Mouse (Mus musculus): ENCODE measurements at regions not wholly inside any gene's neighbourhood (a gene's known extent, or its start where the extent isn't known, plus 50 kb on each side); places are given as distances from the start of the nearest gene placed in this dataset.

DNA sequence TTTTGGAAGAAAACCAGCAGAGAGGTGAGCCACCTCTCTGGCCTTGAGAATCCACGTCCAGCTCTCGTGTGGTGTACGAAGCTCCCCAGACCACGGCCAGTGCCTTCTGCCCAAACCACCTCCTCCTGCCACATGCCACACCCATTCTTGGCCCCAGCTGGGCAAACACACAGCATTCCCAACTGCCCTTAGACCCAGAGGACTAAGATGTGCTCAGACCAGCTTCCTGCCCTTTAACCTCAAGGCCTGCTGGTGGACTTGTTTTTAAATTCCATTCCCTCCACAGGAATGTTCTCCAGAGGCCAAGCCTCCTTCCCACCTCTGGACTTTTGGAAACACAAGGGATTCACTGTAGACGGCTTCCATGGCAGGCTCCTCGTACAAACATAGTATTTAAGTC is 82.5 kb upstream of the Tle3 start:
- no peak overlapping the region for H3K27ac ChIP-seq
- intact Hi-C loops (cut with DNase I) = loop anchor here (5.0 kb wide), 1 partner anchor 58 kb away; no protein-coding TSS in a partner anchor
- no peak for TF ChIP-seq CTCF (IDR thresholded peaks at IDR 0.05)
- H3K4me3 ChIP-seq = no peak overlapping the region
- DNase-seq (ENCODE audit: extremely low spot score in 1 of 2, low spot score in 2 of 2) = no peak

DNA sequence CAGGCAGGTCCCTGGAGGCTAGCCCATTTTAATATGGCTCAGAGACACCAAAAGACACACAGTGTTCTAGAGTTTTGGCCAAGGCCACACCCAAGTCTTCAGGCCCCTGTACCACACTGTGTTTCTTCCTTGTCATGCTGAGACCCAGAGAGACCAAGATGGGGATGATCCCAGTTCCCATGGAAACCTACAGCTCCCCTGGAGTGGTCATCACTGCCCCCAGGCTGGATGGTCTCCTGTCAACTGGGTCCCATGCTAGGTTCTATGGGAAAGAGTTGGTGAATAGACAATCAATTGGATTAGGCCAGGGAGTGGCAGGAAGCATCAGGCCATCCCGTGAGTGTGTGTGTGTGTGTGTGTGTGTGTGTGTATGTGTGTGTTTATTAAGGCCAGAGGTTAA is 80.5 kb upstream of the Tle3 start:
- intact Hi-C loops (cut with DNase I) = loop anchor here (5.0 kb wide), 1 partner anchor 56 kb away; no protein-coding TSS in a partner anchor
- H3K4me3 ChIP-seq = no peak overlapping the region
- DNase-seq (ENCODE audit: extremely low spot score in 1 of 2, low spot score in 2 of 2) = no peak
- TF ChIP-seq CTCF (IDR thresholded peaks at IDR 0.05) = no peak
- no peak overlapping the region for H3K27ac ChIP-seq

DNA sequence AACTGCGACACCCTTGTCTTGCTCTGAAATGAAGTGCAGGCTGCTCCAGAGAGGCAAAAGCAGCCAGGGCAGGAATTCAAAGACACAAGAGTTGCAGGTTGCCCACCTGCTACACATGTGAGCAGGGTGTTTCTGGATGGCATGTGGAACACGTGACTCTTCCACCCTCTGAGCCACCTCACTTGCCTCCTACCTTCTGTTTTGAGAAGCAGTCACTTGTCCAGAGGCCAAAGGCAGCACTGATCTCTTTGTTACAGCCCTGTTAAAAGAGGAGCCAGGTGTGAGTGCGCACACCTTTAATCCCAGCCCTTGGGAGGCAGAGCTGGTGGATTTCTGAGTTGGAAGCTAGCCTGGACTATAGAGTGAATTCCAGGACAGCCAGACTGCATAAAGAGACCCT is 79.7 kb upstream of the Tle3 start:
- intact Hi-C loops (cut with DNase I) = loop anchor here (5.0 kb wide), 1 partner anchor 55 kb away; no protein-coding TSS in a partner anchor
- Histone ChIP-seq H3K4me3 (no peak overlapping the region), H3K27ac (no peak overlapping the region)
- DNase-seq (ENCODE audit: extremely low spot score in 1 of 2, low spot score in 2 of 2) = no peak
- TF ChIP-seq CTCF (IDR thresholded peaks at IDR 0.05) = no peak

DNA sequence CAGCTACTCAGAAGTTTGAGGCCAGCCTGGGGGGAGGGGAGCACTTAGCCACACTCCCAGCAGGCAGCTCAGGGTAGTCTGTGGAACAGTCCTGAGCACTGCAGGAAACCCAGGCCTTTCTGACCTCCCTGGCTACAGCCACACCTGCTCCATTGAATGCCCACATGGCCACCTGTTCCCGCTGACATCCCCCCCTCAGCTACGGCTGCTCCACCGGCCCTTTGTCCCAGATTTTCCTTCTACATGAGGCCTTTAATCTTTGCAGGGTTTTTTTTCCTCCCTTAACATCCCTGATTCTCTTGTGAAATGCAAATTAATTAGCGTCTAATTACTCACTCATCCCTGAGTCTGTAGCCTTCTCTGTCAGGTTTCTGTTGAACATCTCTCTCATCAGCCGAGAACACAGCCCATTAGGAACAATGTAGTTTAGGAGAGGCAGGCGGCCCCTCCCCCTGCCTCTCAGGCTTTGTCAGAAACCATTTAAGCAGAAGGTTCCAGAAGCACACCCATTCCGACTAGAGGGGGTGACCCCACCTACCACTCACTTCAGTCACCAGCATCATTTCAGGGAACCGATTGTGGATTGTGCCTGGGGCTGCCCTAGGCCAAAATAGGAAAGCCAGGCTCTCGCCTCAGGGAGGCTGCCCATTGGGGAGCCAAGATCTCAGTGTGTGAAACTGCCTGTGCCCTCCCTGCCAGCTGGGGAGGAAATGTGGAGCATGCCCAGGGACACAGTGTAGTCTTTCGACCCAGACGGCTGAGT is 78.8 kb upstream of the Tle3 start:
- no peak for TF ChIP-seq CTCF (IDR thresholded peaks at IDR 0.05)
- no peak for DNase-seq (ENCODE audit: extremely low spot score in 1 of 2, low spot score in 2 of 2)
- H3K27ac ChIP-seq = no peak overlapping the region
- intact Hi-C loops (cut with DNase I) = loop anchor here (5.0 kb wide), 1 partner anchor 54 kb away; no protein-coding TSS in a partner anchor
- H3K4me3 ChIP-seq = no peak overlapping the region

DNA sequence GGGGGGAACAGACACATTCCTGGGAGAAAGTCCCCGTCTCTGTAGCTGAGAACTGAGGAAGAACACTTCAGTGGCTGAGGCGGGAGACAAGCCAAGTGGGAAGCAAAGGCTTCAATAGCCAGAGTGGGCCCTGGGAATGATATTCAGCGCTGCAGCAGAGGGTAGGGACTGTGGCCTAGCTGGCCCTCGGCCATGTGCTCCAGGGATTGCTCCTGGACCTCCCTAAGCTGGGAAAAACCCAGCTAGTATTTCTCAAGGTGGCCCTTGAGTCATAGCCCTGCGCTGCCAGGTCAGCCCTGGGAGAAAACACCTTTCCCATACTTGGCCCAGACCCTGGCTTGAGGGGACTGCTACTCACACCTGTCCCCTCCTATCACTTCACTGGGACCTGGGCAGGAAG is 77.2 kb upstream of the Tle3 start:
- intact Hi-C loops (cut with DNase I) = no loop called here
- TF ChIP-seq CTCF (IDR thresholded peaks at IDR 0.05) = no peak
- Histone ChIP-seq H3K27ac (no peak overlapping the region), H3K4me3 (no peak overlapping the region)
- no peak for DNase-seq (ENCODE audit: extremely low spot score in 1 of 2, low spot score in 2 of 2)

DNA sequence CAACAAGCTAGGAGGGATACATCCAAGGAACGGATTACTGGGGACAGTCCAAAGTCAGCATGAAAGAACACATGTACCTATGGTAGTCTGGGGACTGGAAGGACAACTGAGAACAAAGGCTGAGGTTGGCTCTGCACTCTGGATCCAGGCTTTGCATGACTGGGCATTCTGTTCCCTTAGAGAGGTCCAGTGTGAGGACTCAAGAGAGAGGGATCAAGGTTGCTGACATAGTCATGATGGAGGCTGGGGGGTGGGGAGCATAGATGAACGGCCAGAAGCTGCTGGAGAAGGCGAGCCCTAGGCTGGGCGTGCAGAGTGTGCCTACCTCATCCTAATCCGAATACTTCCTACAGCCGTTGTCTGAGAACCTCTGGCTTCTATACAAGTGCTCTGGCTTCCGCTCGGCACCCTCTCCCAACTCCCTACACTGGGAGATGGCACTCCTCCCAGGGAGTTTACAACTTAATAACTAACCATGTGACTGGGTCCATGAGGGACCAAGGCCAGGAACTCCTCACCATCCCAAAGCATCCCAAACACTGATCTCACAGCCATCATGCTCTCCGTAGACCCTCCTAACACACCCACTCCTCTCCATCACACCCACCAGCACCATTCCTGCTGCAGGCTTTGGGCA is 75.7 kb upstream of the Tle3 start:
- intact Hi-C loops (cut with DNase I) = no loop called here
- Histone ChIP-seq H3K27ac (no peak overlapping the region), H3K4me3 (no peak overlapping the region)
- DNase-seq (ENCODE audit: extremely low spot score in 1 of 2, low spot score in 2 of 2) = no peak
- no peak for TF ChIP-seq CTCF (IDR thresholded peaks at IDR 0.05)

DNA sequence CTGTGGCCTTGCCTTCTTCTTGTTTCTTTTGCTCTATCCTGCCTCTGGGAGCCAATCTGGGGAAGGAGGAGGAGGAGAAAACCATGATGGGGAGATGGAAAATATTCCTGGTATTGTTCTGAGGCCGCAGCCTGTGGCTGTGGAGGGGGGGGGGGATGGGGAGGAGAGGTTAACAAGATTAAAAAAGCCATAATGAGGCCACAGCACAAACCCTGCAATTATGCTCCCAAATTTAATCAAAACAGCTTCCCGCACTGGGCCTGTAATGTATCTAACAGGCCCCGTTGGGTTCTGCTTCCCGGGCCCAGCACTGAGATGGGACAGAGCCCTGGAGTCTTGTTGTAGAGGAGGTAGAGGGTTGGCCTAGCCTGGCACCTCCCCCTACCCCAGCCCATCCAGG is 74.8 kb upstream of the Tle3 start:
- H3K27ac ChIP-seq = no peak overlapping the region
- no peak for TF ChIP-seq CTCF (IDR thresholded peaks at IDR 0.05)
- intact Hi-C loops (cut with DNase I) = no loop called here
- no peak for DNase-seq (ENCODE audit: extremely low spot score in 1 of 2, low spot score in 2 of 2)
- H3K4me3 ChIP-seq = no peak overlapping the region

DNA sequence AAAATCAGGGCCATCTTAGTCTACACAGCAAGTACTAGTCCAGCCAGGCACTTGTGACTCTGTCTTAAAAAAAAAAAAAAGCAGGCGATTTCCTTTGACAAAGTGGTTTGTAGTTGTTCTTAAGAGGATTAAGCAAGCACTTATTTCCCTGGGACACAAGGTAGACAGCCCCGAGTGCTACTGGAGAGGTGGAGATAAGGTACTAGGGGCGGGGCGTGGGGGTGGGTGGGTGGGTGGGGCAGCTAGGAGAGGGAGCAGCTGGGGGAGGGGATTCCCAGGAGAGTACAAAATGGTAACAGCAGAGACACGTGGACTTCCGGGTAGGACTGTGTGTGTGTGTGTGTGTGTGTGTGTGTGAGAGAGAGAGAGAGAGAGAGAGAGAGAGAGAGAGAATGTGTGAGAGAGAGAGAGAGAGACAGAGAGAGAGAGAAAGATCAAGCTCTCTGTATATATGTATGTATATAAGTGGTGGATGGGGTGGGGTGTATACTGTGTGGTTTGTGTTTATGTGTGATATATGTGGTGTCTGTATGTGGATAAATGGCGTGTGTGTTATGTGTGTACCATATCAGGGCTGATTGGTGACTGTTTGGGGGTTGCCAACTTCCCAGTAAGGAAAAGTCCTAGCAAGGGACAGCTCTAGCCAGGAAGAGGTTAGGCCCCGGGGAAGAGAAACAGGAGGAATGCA is 72.1 kb upstream of the Tle3 start:
- intact Hi-C loops (cut with DNase I) = no loop called here
- no peak for TF ChIP-seq CTCF (IDR thresholded peaks at IDR 0.05)
- no peak for DNase-seq (ENCODE audit: extremely low spot score in 1 of 2, low spot score in 2 of 2)
- H3K27ac ChIP-seq = no peak overlapping the region
- no peak overlapping the region for H3K4me3 ChIP-seq

DNA sequence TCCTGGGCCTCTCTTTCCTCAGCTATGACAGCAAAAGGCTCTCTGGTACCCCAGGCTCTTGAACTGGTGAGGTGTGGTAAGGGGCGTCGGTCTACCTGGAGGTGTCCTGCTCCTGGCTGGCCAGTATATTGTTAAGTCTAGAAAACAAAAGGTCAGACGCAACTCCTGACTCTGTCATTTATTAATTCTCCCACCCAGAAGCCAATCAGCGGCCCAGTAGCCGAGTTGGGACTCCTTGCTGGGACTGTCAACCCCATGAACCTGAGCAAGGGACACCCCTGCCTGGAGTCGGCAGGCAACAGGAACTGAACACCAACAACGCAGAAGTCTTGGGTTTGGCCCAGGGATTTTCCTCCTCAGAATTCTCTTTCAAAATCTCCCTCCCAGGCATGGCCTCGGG is 71.1 kb upstream of the Tle3 start:
- Histone ChIP-seq H3K27ac (no peak overlapping the region), H3K4me3 (no peak overlapping the region)
- TF ChIP-seq CTCF (IDR thresholded peaks at IDR 0.05) = no peak
- intact Hi-C loops (cut with DNase I) = no loop called here
- no peak for DNase-seq (ENCODE audit: extremely low spot score in 1 of 2, low spot score in 2 of 2)

DNA sequence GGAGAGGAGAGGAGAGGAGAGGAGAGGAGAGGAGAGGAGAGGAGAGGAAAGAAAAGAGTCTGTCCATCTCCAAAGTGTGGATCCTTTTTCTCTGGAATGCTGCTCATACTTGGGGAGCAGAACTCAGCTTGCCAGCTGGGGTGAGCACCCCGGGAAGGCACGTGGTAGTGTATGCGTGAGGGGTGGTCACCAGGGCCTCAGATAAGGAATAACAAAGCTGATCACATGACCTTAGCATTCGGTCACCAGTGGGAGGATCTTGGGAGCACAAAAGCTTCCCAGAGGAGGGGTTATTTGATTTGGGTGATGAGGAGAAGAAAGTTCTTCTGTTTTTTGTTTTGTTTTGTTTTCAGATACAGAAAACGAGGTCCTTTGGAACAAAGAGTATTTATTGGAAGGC is 69.4 kb upstream of the Tle3 start:
- no peak overlapping the region for H3K4me3 ChIP-seq
- no peak for TF ChIP-seq CTCF (IDR thresholded peaks at IDR 0.05)
- H3K27ac ChIP-seq = no peak overlapping the region
- intact Hi-C loops (cut with DNase I) = no loop called here
- no peak for DNase-seq (ENCODE audit: extremely low spot score in 1 of 2, low spot score in 2 of 2)

DNA sequence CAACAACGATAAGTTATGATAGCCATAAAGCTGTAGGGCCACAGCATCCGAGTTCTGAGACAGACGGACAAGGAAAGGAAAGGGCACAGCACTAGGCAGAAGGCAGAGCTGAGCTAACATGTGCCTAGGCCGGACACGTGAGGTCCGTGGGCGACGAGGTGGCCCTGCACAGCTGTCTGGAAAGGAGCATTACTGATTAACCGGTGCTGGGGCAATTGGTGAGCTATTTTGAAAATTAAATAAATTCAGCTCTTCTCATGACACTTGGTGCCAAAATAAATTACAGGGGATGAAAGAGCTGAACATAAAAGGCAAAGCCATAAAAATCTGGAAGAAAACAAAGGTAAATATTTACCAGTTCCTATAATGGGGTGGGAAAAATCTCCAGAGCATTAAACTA is 65.9 kb upstream of the Tle3 start:
- no peak overlapping the region for H3K27ac ChIP-seq
- TF ChIP-seq CTCF (IDR thresholded peaks at IDR 0.05) = no peak
- intact Hi-C loops (cut with DNase I) = no loop called here

DNA sequence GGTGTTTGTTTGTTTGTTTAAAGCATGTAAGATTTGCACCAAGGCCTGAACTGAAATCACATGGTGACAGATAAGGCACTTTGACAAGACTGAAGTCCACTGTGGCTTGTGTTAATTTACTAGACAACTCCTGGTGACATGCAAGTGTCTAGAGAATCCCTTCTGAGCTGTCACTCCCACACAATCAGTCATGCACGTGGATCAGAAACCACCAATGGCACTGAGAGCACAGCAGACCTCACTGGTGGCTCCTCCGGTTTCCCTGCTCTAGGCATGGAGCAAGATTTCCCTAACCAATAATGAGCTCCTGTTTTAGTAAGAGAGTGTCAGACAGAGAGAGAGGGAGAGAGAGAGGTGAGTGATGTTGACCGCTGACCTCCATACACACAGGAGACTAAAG is 63.1 kb upstream of the Tle3 start:
- intact Hi-C loops (cut with DNase I) = no loop called here
- no peak overlapping the region for H3K27ac ChIP-seq
- TF ChIP-seq CTCF (IDR thresholded peaks at IDR 0.05) = no peak
- no peak for DNase-seq (ENCODE audit: extremely low spot score in 1 of 2, low spot score in 2 of 2)
- H3K4me3 ChIP-seq = no peak overlapping the region

More for the DNA sequence above, 65.9 kb upstream of the Tle3 start:
- H3K4me3 ChIP-seq = no peak overlapping the region
- DNase-seq (ENCODE audit: extremely low spot score in 1 of 2, low spot score in 2 of 2) = no peak

Measured in left cerebral cortex, adult 2 months (tissue).